Mouse (Mus musculus) spleen, postnatal 4 days (tissue): ENCODE results near the gene Wbp1.

Source experiments
- DNase-seq, 2 experiments: peaks; one replicate each; pipeline ENCODE4 v3.0.0; 2022; ENCODE audit warnings: low spot score in 2 of 2

Gene Wbp1

GRCm38 (mm10) chr6:83140044-83140443, 18.7 kb upstream of the Wbp1 start:
- no peak for DNase-seq

GRCm38 (mm10) chr6:83138056-83138455, 16.7 kb upstream of the Wbp1 start:
- no peak for DNase-seq

- peak in 1 of 2 experiments; percentile 72 for DNase-seq
These were observed 16.2 kb upstream of the Wbp1 start for GRCm38 (mm10) chr6:83137576-83137950.

GRCm38 (mm10) chr6:83136881-83137575, 15.7 kb upstream of the Wbp1 start:
- peak in 1 of 2 experiments; percentile 71 for DNase-seq

GRCm38 (mm10) chr6:83136291-83136880, 15.0 kb upstream of the Wbp1 start:
- no peak for DNase-seq

GRCm38 (mm10) chr6:83135571-83136161, 14.3 kb upstream of the Wbp1 start:
- peak in 1 of 2 experiments; percentile 68 for DNase-seq

GRCm38 (mm10) chr6:83134951-83135513, 13.7 kb upstream of the Wbp1 start, which contains the start of gene Rtkn:
Gene Rtkn, plus strand, starts transcription at chr6:83135463.
- DNase-seq = no peak

- DNase-seq = no peak
These were observed 12.9 kb upstream of the Wbp1 start for GRCm38 (mm10) chr6:83134226-83134625.

GRCm38 (mm10) chr6:83132176-83132919, 11.0 kb upstream of the Wbp1 start:
- no peak for DNase-seq

- DNase-seq = no peak
These were observed 10.2 kb upstream of the Wbp1 start for GRCm38 (mm10) chr6:83131469-83132034.

GRCm38 (mm10) chr6:83127419-83127818, 6.1 kb upstream of the Wbp1 start:
- DNase-seq = no peak

- no peak for DNase-seq
These were observed 4.0 kb upstream of the Wbp1 start, which contains the start of gene Ino80b for GRCm38 (mm10) chr6:83125331-83125730. Gene Ino80b, minus strand, starts transcription at chr6:83125431.

- peak; percentile 89 to 92 for DNase-seq
These were observed 3.5 kb upstream of the Wbp1 start for GRCm38 (mm10) chr6:83124851-83125312.

GRCm38 (mm10) chr6:83122961-83123360, 1.6 kb upstream of the Wbp1 start:
- no peak for DNase-seq

GRCm38 (mm10) chr6:83121863-83122710, 728 bp upstream of the Wbp1 start:
- peak in 1 of 2 experiments; percentile 86 for DNase-seq

GRCm38 (mm10) chr6:83119734-83120051, 1.7 kb downstream of the Wbp1 start:
- DNase-seq = peak in 1 of 2 experiments; percentile 32

GRCm38 (mm10) chr6:83118825-83119733, 2.3 kb downstream of the Wbp1 start:
- DNase-seq = no peak

- DNase-seq = no peak
These were observed 3.0 kb downstream of the Wbp1 start for GRCm38 (mm10) chr6:83118369-83118768.

GRCm38 (mm10) chr6:83117616-83118015, 3.7 kb downstream of the Wbp1 start:
- no peak for DNase-seq

- DNase-seq = peak in 1 of 2 experiments; percentile 59
These were observed 4.3 kb downstream of the Wbp1 start for GRCm38 (mm10) chr6:83117165-83117438.
